Mouse (Mus musculus) fat pad, adult 2 months (tissue): ENCODE measurements around the gene Anapc16.
"Not testable (repeated sequence)": the region's sequence is repeated elsewhere in the genome, so short reads cannot be mapped to it uniquely, and the experiment has no call there.

Source experiments
- DNase-seq: peaks from one replicate; pipeline ENCODE4 v3.0.0-alpha.2; 2011; ENCODE audit warnings: low read depth, low spot score; ENCODE audit errors: extremely low read depth

Gene Anapc16

DNA sequence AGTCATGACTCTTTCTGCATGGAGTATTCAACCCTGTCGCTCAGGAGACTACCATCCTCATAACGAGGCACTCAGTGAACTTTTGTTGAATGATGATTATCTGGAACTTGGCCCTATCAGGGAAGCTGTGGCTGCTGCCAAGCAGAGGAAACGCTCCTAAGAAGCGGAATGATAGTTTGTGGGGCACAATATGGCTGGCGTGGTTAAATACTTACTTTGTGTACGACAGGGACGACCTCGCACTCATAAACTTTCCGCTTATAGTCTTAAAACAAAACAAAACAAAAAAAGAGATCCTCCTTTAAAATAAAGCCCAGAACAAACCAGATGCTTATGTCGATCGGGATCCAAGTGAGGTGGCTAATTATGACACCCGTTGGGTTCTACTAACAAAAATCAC lies 732 bp downstream of the Anapc16 start:
- no peak for DNase-seq

DNA sequence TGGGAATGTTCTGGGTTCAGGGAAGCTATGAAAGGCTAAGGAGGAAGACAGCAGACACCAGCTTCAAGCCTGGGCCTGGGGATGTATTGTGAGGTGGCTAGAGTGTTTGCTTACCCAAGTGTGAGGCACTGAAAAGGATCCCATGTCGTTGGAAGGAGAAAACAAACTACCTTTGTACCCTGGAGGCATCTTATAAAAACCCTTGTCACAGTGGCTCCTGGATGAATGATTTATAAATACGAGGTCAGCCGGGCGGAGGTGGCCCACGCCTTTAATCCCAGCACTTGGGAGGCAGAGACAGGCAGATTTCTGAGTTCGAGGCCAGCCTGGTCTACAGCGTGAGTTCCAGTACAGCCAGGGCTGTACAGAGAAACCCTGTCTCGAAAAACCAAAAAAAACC lies 1.3 kb downstream of the Anapc16 start:
- DNase-seq, result not testable (repeated sequence)

DNA sequence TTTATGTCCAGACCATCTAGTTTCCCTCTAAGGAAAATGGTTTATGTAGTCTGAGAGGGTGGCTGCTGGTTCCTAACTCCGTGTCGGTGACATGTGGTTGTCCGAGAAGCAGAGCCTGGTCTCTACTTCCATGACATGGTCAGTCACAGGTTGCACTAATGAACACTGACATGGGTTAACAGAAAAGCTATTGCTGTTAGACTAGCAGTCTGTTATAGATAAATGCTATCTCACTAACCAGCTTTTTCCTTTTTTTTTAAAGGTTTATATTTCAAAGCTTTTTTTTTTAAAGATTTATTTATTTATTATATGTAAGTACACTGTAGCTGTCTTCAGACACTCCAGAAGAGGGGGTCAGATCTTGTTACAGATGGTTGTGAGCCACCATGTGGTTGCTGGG lies 3.9 kb downstream of the Anapc16 start:
- DNase-seq, result no peak

DNA sequence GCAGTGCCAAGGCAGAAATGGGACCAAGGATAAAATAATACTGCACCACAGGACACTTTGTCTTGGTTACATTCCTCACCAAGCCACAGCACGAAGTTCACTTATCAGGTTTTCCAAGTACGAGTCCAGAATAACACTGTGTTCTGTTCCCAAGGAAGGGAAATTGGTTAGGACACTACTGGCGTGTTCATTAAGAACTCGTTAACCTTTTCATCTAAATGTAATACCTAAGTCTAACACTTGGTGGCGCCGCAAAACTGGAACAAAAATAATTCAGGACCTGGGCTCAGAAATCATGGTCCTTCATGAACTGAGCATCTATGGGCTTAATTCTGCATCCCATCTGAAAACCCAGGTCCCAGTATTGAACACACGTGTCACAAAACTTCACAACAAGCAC lies 5.3 kb downstream of the Anapc16 start:
- no peak for DNase-seq

DNA sequence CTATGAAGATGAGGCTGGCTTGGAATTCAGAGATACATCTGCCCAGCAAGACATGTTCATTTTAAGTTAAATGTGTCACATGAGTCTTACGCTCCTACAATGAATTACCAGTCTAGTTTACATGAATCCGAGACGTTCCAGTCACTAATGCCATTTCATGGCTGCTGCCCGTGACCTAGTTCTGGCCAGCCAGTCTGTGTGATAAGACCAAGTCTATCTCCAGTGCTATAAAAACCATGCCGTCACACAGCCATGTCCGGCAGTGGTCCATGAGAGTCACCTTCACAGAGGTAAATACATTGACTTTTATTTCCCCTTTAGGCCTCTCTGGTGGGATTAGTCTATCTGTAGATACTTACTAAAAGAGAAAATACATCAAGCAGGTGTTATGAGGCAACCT lies 7.0 kb downstream of the Anapc16 start:
- DNase-seq, result no peak

DNA sequence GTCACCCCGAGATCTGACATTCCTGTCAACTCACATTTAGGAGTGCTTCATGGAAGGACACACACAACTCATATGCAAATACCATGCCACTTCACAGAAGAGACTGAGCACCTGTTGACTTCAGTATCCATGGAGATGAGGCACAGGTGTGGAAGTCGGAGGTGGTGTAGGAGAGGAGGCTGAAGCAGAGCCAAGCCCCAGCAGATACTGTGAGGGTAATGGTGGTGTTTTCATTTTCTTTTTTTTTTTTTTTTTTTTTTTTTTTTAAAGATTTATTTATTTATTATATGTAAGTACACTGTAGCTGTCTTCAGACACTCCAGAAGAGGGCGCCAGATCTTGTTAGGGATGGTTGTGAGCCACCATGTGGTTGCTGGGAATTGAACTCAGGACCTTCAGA lies 9.1 kb downstream of the Anapc16 start:
- DNase-seq, result not testable (repeated sequence)

DNA sequence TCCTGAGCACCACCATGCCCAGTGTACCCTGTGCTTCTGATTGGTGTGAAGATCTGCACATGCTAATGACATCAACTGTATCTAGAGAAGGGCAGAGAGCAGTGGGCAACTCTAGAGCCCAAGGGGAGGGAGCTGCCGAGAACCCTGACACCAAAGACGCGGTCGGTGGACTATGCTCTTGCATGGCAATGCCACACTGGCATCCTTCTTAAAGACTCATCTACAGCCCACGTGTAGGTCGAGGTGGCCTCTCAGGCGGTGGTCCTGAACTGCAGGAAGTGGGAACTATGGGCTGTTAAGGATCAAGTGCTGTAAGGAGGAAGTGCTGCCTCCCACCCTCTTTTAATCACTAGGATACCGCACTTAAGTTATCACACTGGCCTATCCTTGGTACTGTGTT lies 10.9 kb downstream of the Anapc16 start:
- no peak for DNase-seq

DNA sequence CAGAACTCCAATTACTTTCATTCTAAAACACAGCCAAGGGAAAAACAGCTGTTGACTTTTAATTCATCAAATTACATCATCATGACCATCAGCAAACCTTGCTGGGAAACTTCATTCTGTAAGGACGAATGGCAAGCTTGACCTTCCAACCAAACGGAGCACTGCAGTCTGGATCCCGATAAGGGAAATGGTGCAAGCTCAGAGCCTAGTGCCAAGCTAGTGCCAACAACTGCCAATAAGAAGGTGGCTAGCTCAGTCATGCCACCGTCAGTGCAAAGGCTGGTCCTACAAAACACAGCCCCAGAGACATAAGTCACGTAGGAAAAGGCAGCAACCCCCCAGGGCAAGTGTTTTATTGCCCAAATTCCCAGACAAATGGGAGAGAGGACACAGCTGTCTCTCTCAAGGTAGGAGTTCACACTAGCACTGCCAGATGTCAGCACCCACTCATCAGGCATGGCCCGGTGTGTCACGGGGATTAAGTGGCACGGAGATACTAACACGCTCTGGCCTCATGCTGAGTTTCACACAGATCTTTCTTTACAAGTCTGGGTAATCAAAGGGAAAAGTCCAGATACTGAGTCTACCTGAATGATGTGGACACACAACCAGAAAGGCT lies 11.6 kb downstream of the Anapc16 start:
- DNase-seq, result no peak

DNA sequence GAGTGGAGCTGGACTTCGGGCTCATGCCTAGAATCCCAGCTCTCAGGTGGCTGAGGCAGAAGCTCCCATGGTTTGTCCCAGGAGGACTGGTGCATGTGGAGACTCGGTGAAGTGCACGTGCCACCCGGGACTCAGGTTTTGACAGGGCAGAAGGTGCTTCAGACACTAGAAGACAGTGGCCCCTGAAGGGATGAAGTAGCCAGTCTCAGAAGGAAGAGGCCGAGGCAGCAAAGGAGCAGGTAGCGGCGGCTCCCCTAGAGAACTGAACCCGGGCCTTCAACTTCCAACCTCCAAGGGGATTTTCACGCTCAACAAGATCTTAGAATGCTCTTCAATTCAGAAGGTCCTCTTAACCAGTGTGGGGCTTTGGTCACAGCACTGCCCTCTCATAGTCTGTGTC lies 12.5 kb downstream of the Anapc16 start:
- DNase-seq, result no peak

DNA sequence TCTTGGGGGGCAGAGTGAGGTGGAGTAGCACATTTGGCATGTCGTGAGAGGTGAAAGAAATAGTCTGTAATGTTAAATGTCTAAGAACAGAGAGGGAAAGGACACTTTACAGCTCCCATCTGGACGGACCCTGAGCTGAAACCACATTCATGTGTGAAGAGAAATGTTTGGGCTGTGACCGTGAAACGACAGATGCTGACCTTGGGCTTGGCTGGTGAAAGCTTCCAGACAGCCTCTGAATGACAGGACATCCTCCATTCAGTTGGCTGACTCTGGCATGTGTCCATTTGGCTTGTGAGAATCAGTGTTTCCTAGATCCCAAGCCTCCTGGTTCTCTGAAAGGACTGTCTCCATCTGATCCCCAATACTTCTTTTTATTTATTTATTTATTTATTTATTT lies 14.9 kb downstream of the Anapc16 start:
- DNase-seq, result no peak

DNA sequence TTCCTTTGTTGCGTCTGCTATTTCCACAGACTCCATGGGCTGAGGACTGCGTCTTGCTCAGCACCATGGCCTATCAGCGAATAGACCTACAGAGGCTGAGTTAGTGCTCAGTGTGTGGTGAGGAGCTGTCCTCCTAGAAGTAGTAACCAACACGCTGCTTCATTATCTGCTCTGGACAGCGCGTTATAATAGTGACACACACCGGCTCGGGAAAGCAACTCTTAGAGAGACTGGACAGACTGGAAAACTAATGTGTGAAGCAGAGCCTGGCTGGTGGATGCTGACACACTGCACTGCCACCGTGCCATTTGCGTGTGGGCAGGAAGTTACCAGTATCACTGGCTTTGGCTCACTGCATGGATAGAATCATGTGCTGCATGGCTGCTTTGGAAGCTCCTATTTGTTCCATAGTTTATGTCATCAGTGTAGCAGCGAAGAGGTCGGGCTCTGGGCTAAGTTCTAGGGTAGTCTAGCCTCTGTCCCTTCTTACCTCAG lies 20.5 kb downstream of the Anapc16 start:
- no peak for DNase-seq

DNA sequence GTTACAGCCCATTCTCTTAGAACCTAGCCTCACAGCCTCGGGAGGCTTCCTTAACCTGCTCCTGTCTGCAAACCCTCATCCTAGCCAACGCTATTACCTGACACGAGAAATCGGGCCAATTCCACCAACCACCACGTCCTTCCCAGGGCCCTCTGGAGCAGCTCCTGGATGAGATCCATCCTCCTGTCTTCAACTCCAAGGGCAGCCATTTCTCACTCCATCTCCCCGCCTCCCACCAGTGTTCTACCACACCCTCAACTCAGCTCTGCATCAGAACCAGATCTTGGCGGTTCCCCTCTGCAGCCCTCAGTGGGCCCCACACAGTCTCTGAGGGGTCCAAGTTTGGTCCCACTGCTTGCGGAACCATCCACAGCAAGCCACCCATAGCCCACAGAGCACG lies 21.1 kb downstream of the Anapc16 start:
- no peak for DNase-seq

DNA sequence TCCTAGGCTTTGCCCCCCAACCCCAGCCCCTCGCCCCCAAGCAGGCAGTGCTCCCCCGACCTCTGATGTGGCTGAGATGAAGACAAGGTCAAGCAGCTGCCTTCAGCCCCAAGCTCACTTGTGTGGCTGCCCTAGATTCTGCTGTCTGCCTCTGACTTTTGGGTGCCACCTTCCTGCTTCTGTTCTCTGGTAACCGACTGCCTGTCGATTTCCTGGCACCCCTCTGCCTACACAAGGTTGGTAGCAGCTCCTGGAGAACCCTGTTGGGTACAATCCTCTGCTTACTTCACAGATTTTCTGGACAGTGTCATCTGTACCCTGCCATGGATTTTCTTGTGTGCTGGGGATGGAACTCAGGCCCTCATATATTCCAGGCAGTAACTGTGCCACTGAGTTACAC lies 21.6 kb downstream of the Anapc16 start:
- DNase-seq, result no peak

DNA sequence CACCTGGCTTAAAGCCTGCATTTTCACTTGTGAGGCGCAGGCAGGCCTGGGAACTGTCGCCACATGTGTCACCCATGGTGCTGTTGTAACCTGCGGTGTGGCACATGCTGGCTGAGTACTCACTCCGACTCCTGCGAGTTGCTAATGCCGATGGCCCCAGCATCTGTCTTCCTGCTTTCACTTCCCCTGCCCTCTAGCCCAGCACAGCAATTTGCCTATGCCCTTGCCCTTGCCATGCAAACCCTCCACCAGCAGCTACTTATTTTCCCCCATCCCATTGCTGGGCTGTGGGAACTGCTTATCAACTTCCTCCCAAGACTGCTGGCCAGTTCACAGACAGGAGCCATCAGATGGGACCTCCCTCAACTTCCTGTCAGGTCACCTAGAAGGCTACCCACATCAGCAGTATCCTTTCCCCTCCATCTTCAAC lies 22.1 kb downstream of the Anapc16 start:
- DNase-seq, result no peak

DNA sequence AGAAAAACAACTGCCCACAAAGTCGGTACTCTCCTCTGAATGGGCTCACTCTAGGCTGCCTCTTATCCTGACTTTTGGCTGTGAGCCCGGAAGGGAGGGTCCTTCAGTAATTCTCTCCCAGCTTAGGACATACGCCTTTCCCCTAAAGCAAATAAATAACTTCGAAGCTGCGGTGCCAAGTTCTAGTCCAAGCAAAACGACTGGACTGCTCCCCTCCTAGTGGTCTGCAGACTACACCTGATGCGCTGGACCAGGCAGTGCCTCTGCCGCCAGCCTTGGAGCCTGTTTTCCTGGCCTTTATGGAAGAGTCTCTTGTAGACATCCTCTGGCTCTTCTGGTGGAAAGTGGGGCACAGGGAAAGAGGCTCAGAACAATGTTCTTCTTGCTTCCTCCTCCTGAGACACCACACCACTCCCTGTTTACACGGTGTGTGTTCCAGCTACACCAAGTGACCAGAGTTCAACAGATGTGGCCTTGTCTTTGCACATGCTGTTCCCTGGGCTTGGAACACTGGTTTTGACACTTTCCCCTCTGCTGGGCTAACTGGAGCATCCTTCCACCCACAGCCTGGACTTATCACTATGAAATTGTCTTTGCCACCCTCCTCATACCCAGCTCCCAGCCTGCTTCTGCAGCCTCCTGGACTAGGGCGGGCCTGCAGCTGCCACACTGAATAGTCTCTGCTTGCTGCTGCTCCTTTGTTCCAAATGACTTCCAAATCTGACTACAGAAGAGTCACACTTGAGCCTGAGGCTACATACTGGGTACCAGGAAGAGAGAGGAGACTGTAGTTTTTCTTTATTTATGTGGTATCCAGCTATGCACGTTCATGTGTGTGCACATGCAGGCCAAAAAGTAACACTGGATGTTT lies 23.8 kb downstream of the Anapc16 start:
- DNase-seq, result no peak

DNA sequence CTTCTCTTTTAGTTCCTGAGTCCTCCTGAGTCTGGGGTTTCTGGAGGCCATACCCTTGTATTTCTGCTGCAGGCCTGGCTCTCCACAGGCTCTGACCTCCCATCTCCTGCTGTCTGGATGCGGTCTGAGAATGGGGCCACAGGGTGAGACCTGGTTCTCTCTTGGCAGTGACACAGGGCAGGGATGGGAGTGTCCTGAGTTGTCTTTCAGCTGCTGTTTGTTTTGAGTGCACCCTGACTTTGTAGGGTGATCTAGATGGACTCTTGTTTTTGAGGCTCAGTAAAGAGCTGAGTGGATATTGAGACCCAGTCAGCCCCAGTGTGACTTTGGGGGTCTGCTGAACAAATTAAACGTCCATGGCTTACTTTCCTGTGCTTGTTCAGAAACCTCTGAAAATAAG lies 24.5 kb downstream of the Anapc16 start:
- no peak for DNase-seq

DNA sequence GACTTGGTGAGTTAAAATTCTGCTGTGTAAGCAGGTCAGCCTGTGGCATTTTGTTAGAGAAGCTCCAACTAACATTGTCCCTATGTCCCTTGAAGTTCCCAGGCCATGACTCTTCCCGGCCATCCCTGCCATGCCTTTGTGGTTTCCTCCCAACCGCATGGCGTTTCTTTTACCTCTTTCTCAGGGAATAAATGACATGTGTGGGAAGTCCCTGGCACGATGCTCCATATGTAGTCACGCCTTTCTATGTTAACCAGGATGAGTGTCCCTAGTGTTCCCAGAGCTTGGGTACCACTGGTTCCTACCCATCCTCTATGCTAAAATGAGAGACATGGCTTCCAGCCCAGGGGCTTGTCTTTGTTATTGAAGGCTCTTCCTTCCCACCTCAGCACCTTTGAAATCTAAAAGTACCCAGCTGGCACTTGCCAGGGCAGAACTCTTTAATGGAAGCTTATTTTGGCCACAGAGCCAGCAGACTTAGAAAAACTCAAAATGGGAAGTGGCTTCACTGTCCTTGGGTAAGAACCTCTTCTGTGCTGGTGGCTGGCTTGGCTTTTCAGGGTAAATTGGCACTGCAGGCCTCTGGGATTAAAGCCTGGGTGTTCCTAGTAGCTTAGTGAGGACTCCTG lies 25.1 kb downstream of the Anapc16 start:
- DNase-seq, result peak; percentile 62

DNA sequence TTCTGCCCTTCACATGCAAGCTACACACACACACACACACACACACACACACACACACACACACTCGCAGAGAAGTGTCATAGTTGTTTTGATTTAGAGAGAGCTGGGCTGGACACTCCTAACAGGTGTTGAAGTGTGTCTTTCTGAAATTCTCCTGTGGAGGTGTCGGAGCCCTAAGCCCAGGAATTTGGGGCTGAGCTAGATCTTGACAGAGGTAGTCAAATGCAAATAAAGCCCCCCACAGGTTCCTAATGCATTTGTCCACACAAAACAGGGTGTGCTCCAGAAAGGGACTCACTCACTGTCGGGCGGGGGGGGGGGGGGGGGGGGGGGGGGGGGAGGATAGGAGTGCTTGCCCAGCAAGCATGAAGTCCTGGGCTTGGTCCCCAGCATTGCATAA lies 25.8 kb downstream of the Anapc16 start:
- no peak for DNase-seq

DNA sequence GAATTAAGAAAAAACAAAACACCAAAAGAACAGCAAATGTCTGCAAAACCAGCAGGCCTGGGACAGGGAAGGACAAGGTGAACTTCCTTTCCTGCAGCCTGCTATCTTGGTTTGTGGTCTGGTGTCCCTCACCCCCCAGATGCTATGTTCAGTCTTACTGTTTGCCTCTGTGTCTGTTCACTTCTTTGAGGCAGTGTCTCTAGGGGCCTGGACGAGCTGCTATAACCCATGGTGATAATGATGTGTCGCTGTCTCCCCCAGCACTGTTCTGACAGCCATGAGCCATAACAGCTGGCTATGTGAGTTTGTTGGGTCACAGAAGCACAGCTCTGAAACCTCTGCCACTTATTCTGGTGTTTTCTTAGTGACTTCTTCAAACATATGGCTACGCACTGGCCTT lies 28.1 kb downstream of the Anapc16 start:
- no peak for DNase-seq

DNA sequence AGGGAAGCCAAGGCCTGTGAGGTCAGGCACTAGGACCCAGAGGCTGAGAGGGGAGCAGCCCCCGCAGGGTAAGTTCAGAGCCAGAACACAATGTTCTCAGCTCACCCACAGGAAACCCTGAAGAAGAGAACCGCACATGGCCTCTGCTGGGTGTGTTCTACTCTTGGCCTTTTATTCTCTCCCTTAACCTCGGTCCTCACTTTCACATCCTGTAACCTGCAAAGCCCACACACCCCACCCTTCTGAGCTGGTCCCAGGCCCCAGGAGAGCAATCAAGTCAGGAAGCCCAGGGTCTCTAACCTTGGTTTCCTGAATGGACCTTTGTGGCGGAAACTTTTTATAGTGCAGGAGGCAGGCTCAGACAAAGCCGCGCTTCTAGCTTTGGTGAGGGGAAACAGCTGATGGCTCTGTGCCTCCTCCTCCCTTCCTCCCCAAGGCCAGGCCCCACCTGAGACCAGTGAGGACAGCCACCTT lies 28.7 kb downstream of the Anapc16 start:
- no peak for DNase-seq

DNA sequence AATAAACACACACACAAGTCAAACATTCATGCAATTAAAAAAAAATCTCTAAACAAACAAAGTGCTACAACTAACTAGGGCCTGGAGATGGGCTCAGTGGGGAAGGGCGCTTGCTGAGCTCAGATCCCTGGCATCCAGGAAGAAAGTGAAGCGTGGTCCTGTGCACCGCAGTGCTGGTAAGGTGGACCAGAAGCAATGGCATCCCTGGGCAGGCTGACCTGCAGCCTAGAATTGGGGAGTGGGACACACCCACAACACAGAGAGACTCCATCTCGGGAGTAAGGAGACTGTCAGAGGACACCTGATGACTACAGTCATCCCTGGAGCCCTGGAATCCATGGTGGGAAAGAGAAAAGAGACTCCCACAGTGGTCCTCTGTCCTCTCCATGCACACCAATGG lies 29.5 kb downstream of the Anapc16 start:
- no peak for DNase-seq

DNA sequence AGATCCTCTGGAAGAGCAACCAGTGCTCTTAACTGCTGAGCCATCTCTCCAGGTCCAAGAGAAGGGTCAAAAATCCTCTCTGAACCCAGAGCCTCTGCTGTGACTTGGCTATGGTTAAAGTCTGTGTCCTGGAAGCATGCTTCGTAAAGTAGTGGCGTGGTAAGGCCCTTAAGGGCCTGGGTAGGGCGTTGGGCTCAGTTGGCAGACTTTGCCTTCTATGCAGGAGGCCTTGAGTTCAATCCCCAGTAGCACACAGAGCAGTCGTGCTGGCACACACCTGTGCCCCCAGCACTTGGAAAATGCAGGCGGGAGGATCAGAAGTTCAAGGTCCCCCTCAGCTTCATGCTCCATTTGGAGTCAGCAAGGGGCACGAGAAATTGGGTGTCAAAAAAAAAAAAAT lies 29.9 kb downstream of the Anapc16 start:
- DNase-seq, result no peak
